In genomic region chr15:6398881-6399280, GRCm38 (mm10) we compare ENCODE assay signal across 49 mouse cellular contexts. TPM values are rescaled to one million over a fixed set of nuclear protein-coding genes. Genes with fewer than 3 reads are reported as not detected.
"Had no signal": no experiment of that assay in that cellular context is flagged by ENCODE, and none has a peak within 500 bp of the region (broad histone marks: within the 10 kb centered on the region; RNA-seq: fewer than 3 reads in every experiment).

No protein-coding gene starts in this region.

- ATAC-seq: hindbrain, embryonic 16.5 days; hindbrain, postnatal 0 days; inflammation-experienced regulatory T-cells, adult 6 months; intestine, embryonic 15.5 days; intestine, embryonic 16.5 days; intestine, postnatal 0 days had no signal

- H3K36me3 ChIP-seq: heart, embryonic 15.5 days; hindbrain, embryonic 10.5 days; hindbrain, embryonic 12.5 days; hindbrain, embryonic 13.5 days; hindbrain, embryonic 15.5 days; intestine, embryonic 15.5 days had no signal

- H3K9me3 ChIP-seq: heart, embryonic 10.5 days; heart, embryonic 12.5 days; heart, embryonic 13.5 days; heart, embryonic 15.5 days; hindbrain, embryonic 10.5 days; hindbrain, embryonic 12.5 days; hindbrain, embryonic 13.5 days; hindbrain, embryonic 15.5 days; intestine, embryonic 15.5 days; kidney, embryonic 15.5 days had no signal

- H3K27me3 ChIP-seq: heart, embryonic 12.5 days; heart, embryonic 13.5 days; heart, embryonic 15.5 days; hindbrain, embryonic 12.5 days; hindbrain, embryonic 13.5 days; hindbrain, embryonic 15.5 days; intestine, embryonic 15.5 days; kidney, embryonic 15.5 days had no signal

- H3K4me3 ChIP-seq: heart, embryonic 10.5 days; heart, embryonic 12.5 days; heart, embryonic 13.5 days; heart, embryonic 15.5 days; hindbrain, embryonic 10.5 days; hindbrain, embryonic 12.5 days; hindbrain, embryonic 13.5 days; hindbrain, embryonic 15.5 days; intestine, embryonic 15.5 days; kidney, embryonic 15.5 days; layer of hippocampus, adult 2 months had no signal

- DNase-seq: heart, postnatal 10 days; heart, postnatal 14 days; heart, postnatal 4 days; kidney, adult 11 months; kidney, adult 18-20 months; kidney, adult 2 months; kidney, adult 8-10 months; kidney, adult 9 months; kidney, postnatal 10 days; kidney, postnatal 14 days; kidney, postnatal 25 days; kidney, postnatal 36 days; kidney, postnatal 4 days; layer of hippocampus, adult 9-11 months; layer of hippocampus, postnatal 36 days had no signal

- H3K9ac ChIP-seq: heart, embryonic 12.5 days; heart, embryonic 13.5 days; heart, embryonic 15.5 days; hindbrain, embryonic 12.5 days; hindbrain, embryonic 13.5 days; hindbrain, embryonic 14.5 days; hindbrain, embryonic 15.5 days; intestine, embryonic 15.5 days; kidney, embryonic 15.5 days had no signal

- H3K4me1 ChIP-seq: heart, embryonic 10.5 days; heart, embryonic 12.5 days; heart, embryonic 13.5 days; heart, embryonic 15.5 days; hindbrain, embryonic 10.5 days; hindbrain, embryonic 12.5 days; hindbrain, embryonic 13.5 days; hindbrain, embryonic 15.5 days; intestine, embryonic 15.5 days had no signal

- H3K4me2 ChIP-seq: heart, embryonic 11.5 days; heart, embryonic 12.5 days; heart, embryonic 13.5 days; heart, embryonic 15.5 days; hindbrain, embryonic 12.5 days; hindbrain, embryonic 13.5 days; hindbrain, embryonic 14.5 days; hindbrain, embryonic 15.5 days; intestine, embryonic 15.5 days; kidney, embryonic 15.5 days had no signal

- H3K27ac ChIP-seq: heart, embryonic 10.5 days; heart, embryonic 13.5 days; heart, embryonic 15.5 days; hindbrain, embryonic 10.5 days; hindbrain, embryonic 12.5 days; hindbrain, embryonic 13.5 days; hindbrain, embryonic 14.5 days; hindbrain, embryonic 15.5 days; hindbrain, postnatal 0 days; intestine, embryonic 15.5 days; kidney, embryonic 15.5 days; kidney, postnatal 0 days; layer of hippocampus, adult 2 months had no signal

RNA-seq across cellular contexts. Expression of gene C9, which starts 46.2 kb away (rescaled TPM):
- total RNA-seq: heart, postnatal 10 days; heart, postnatal 14 days; heart, postnatal 25 days; heart, postnatal 4 days; hematopoietic stem cell, adult 5-6 weeks; hindbrain, postnatal 0 days; layer of hippocampus, adult 18-20 months; layer of hippocampus, adult 2 months; layer of hippocampus, adult 8-10 months; layer of hippocampus, postnatal 10 days; layer of hippocampus, postnatal 14 days; layer of hippocampus, postnatal 25 days; layer of hippocampus, postnatal 36 days; left cerebral cortex, adult 18-20 months had no signal
- polyA plus RNA-seq: heart, embryonic 10.5 days; heart, embryonic 11.5 days; heart, embryonic 12.5 days; heart, embryonic 13.5 days; heart, embryonic 14.5 days; heart, embryonic 15.5 days; heart, embryonic 16.5 days; heart, postnatal 0 days; hindbrain, embryonic 10.5 days; hindbrain, embryonic 11.5 days; hindbrain, embryonic 12.5 days; hindbrain, embryonic 13.5 days; hindbrain, embryonic 14.5 days; hindbrain, embryonic 15.5 days; hindbrain, embryonic 16.5 days; hindbrain, postnatal 0 days; inflammation-experienced regulatory T-cells, adult 6 months; kidney, adult 2 months; kidney, embryonic 14.5 days; kidney, embryonic 16.5 days; large intestine, adult 2 months had no signal
